Mouse (Mus musculus): ENCODE measurements at regions not wholly inside any gene's neighbourhood (a gene's known extent, or its start where the extent isn't known, plus 50 kb on each side); places are given as distances from the start of the nearest gene placed in this dataset.

DNA sequence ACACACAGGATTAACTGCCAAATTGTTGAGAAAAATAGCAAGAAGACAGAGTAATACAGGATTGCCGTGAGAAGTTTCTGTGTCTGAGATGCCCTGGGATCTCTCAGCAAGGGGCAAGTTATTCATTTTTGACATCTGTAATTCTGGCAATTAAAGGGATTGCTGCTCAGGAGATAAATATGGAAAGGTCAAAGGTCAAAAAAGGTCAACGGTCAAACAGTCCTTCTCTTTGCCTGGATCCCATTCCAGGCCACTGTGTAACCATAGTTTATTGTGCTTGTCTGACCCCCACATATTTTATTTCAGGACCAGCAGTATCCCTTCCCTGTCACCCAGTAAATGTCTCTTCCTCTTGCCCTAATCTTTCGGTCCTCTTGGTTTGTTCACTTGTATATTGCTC lies 104.8 kb upstream of the Atxn1 start:
- TF ChIP-seq CTCF (conservative IDR thresholded peaks at IDR 0.05; ENCODE audit: low read length) (no peak), POU5F1 (IDR thresholded peaks at IDR 0.05; ENCODE audit: borderline replicate concordance, low read length) (no peak)
